Mouse (Mus musculus) ES-E14 (cell line): ENCODE results near the gene Lemd1. TPM values are rescaled to one million over a fixed set of nuclear protein-coding genes. Genes with fewer than 3 reads are reported as not detected.

Experiments
- DNase-seq: peaks from one replicate; pipeline ENCODE4 v3.0.0-alpha.2; 2013; ENCODE audit warnings: low read depth, low spot score
- H3K27ac ChIP-seq: 2 replicates; pipeline ENCODE4 v1.5.1; 2012; ENCODE audit warnings: low read depth, mild to moderate bottlenecking, low read length, moderate library complexity, mixed read lengths; ENCODE audit not compliant: poor library complexity, insufficient read depth, severe bottlenecking
- H3K36me3 ChIP-seq: 2 replicates; pipeline ENCODE4 v1.6.1; 2012; ENCODE audit warnings: mild to moderate bottlenecking, low read length, moderate library complexity, mixed read lengths; ENCODE audit not compliant: control insufficient read depth, poor library complexity, insufficient read depth, severe bottlenecking
- H3K4me1 ChIP-seq, 2 experiments: fragments of 150-350 bp in 1 of 2; sonication (generic) in 1 of 2; 2 replicates each; pipeline ENCODE4 v1.6.1; 2012; ENCODE audit warnings: low read length in 2 of 2, mild to moderate bottlenecking in 1 of 2, mixed read lengths in 1 of 2; ENCODE audit not compliant: control insufficient read depth in 2 of 2, insufficient read depth in 2 of 2, poor library complexity in 1 of 2
- H3K4me3 ChIP-seq, 2 experiments: fragments of 150-350 bp in 1 of 2; sonication (generic) in 1 of 2; 2 replicates each; pipeline ENCODE4 v1.5.1; 2012; ENCODE audit warnings: low read length in 2 of 2, low read depth in 1 of 2, mild to moderate bottlenecking in 1 of 2, mixed read lengths in 1 of 2; ENCODE audit not compliant: insufficient read depth in 1 of 2, poor library complexity in 1 of 2, severe bottlenecking in 1 of 2
- H3K9ac ChIP-seq: 2 replicates; pipeline ENCODE4 v1.6.1; 2012; ENCODE audit warnings: low read depth, mild to moderate bottlenecking, low read length, mixed read lengths; ENCODE audit not compliant: poor library complexity, insufficient read depth, severe bottlenecking
- H3K9me3 ChIP-seq: fragments of 150-350 bp; sonication (generic); 2 replicates; pipeline ENCODE4 v1.6.1; 2012; ENCODE audit warnings: low read depth, mild to moderate bottlenecking, low read length; ENCODE audit not compliant: control insufficient read depth, insufficient read depth
- CHD2 ChIP-seq: IDR thresholded peaks from 2 replicates; pipeline ENCODE4 v1.6.1; 2014; ENCODE audit warnings: mild to moderate bottlenecking, low read depth, low read length, inconsistent platforms
- HCFC1 ChIP-seq: IDR thresholded peaks from 2 replicates; pipeline ENCODE4 v1.6.1; 2012; ENCODE audit warnings: low read length, inconsistent platforms, borderline replicate concordance; ENCODE audit not compliant: insufficient read depth
- MAFK ChIP-seq: IDR thresholded peaks from 2 replicates; pipeline ENCODE4 v1.6.1; 2014; ENCODE audit warnings: mild to moderate bottlenecking, low read depth, low read length, inconsistent platforms; ENCODE audit not compliant: insufficient read depth
- ZC3H11A ChIP-seq: IDR thresholded peaks from 2 replicates; pipeline ENCODE4 v1.6.1; 2012; ENCODE audit warnings: low read depth, mild to moderate bottlenecking, inconsistent platforms, low read length, borderline replicate concordance
- ZNF384 ChIP-seq: IDR thresholded peaks from 2 replicates; pipeline ENCODE4 v1.6.1; 2012; ENCODE audit warnings: low read depth, low read length, inconsistent platforms
- in situ Hi-C, 2 experiments: fragments of 600-800 bp; cut with MboI; formaldehyde crosslinking; loops; one replicate each; pipeline ENCODE4 v1.15.1; 2025; ENCODE audit warnings: low sequenced_read_pairs in 2 of 2, inconsistent platforms in 1 of 2; ENCODE audit not compliant: unreplicated experiment in 2 of 2
- total RNA-seq: library from RNA; depleted of rRNA; stranded (reverse); fragments of 300-350 nt; gene quantifications from 2 replicates; pipeline ENCODE4 v1.2.3, GENCODE M21; 2012; rRNA removed

Gene Lemd1
- total RNA-seq, result 3.9 and 4.3 TPM in 2 replicates

DNA sequence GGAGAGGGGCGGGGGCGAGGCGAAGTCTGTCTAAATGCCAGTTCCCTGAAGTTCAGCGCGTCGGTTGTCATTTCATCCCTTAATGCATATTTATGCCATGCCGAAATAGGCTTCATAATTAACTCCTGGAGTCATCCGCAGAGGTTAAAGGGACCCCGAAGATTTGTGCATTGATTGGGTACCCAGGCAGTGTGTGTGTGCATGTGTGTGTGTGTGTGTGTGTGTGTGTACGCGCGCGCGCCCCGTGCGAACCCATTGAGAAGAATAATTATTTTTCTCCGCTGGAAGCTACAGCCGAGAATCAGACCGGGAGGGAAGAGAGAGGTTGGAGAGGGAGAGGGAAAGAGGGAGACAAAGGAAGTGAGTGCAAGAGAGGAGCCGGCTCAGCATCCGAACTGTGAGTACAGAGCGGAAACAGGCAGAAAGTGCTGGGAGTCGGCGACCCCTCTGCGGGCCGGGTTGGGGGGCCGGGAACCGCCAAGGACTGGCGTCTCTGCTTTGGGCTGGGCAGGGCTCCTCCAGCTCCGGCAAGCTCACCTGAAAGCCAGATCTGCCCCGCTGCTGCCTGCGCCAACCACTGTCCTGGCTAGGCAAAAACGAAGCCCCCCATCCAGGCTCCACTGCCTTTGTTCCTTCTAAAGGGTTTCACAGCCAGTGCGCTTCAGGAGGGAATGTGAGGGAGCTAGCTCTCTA, at the start of gene Lemd1, which contains the start of gene AC124108.1:
Lemd1 (plus strand) TSS at position 339 of the 693 bp plus-strand sequence.
AC124108.1 (plus strand) TSS at position 365 of the 693 bp plus-strand sequence.
- Histone ChIP-seq H3K4me1 (peaks cover 18 to 26% of the 10 kb centered on the region in 2 experiments), H3K27ac (peak within 1 kb of the TSS; percentile 35; the same call in 1 of the 2 replicates), H3K9ac (peak within 1 kb of the TSS; percentile 89), H3K9me3 (no peaks in the 10 kb centered on the region), H3K36me3 (no peaks in the 10 kb centered on the region), H3K4me3 (peak within 1 kb of the TSS; percentile 63 to 95)
- no peak for TF ChIP-seq ZNF384
- TF ChIP-seq CHD2, result no peak
- TF ChIP-seq MAFK, result no peak
- no peak for TF ChIP-seq HCFC1
- in situ Hi-C loops, result no loop called here
- DNase-seq, result no peak

DNA sequence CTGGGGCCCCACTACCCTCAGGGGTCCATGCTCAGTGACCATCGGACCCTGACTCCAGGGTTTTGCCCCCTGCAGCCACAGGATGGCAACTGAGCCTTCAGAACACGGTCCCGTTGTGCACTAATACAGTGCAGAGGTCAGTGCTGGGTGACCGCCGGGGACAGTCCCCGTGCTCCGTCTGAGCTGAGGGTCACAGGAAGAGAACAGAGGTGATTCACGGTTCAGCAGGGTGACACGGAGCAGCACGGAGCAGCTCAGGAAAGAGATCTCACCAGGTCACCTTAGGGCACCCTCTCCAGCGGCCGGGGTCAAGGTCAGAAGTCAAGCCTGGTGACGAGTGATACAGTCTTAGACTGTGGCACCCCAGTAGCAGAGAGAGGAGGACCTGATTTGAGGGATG, 49.5 kb upstream of the Lemd1 start:
- no peak overlapping the region for H3K4me3 ChIP-seq
- no peak overlapping the region for H3K9ac ChIP-seq
- no peaks in the 10 kb centered on the region for H3K36me3 ChIP-seq
- TF ChIP-seq ZNF384, result no peak
- no peak for TF ChIP-seq CHD2
- TF ChIP-seq HCFC1, result no peak
- TF ChIP-seq ZC3H11A, result no peak
- TF ChIP-seq MAFK, result no peak
- in situ Hi-C loops, result no loop called here
- no peaks in the 10 kb centered on the region for H3K9me3 ChIP-seq
- no peak overlapping the region for H3K27ac ChIP-seq
- H3K4me1 ChIP-seq, result peaks cover 0 to 9% of the 10 kb centered on the region in 2 experiments; a peak in 3 of 4 replicates
- no peak for DNase-seq

DNA sequence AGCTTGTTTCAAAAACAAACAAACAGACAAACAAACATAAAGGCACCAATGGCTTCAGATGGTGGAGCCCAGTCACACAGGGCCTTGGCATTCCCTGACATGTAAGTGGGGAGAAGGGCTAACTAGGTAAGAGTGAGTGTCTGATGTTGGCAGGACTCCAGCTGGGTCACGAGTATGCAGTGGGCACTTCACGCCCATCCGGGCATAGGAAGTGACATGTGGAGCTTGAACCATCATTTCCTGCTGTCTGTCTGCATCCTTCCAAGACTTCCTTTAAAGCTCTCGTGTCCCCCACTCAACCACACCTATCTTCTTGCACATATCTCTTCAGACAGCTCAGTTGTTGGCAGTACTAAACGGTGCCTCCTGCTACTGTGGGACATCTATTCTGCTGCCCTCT, 48.2 kb upstream of the Lemd1 start:
- Histone ChIP-seq H3K9ac (no peak overlapping the region), H3K4me1 (peaks cover 0 to 8% of the 10 kb centered on the region in 2 experiments; a peak in 3 of 4 replicates), H3K4me3 (no peak overlapping the region), H3K36me3 (no peaks in the 10 kb centered on the region), H3K9me3 (no peaks in the 10 kb centered on the region), H3K27ac (no peak overlapping the region)
- DNase-seq, result no peak
- TF ChIP-seq HCFC1, result no peak
- no peak for TF ChIP-seq MAFK
- TF ChIP-seq ZC3H11A, result no peak
- no peak for TF ChIP-seq CHD2
- no peak for TF ChIP-seq ZNF384
- in situ Hi-C loops, result no loop called here

DNA sequence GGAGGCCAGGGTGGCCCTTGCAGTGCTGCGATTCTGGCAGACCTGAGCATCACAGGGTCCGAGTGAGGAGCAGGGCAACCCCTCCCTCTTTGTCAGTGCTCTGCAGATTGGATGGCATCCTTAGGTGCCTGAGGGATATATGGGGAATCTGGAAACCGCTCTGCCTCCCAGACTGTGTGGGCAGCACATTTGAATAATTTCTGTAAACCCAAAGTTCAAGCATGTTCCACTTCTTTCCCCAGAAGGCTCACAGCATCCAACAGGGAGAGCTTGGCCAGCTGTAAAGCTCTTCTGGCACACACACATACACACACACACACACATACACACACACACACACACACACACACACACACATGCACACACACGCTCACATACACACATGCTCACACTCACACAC, 47.5 kb upstream of the Lemd1 start:
- DNase-seq, result no peak
- no peak for TF ChIP-seq ZNF384
- no peak for TF ChIP-seq MAFK
- TF ChIP-seq ZC3H11A, result no peak
- TF ChIP-seq HCFC1, result no peak
- no peak for TF ChIP-seq CHD2
- Histone ChIP-seq H3K36me3 (no peaks in the 10 kb centered on the region), H3K9me3 (no peaks in the 10 kb centered on the region), H3K27ac (no peak overlapping the region), H3K9ac (no peak overlapping the region), H3K4me3 (no peak overlapping the region), H3K4me1 (peaks cover 0 to 4% of the 10 kb centered on the region in 2 experiments; a peak in 3 of 4 replicates)
- in situ Hi-C loops, result no loop called here

DNA sequence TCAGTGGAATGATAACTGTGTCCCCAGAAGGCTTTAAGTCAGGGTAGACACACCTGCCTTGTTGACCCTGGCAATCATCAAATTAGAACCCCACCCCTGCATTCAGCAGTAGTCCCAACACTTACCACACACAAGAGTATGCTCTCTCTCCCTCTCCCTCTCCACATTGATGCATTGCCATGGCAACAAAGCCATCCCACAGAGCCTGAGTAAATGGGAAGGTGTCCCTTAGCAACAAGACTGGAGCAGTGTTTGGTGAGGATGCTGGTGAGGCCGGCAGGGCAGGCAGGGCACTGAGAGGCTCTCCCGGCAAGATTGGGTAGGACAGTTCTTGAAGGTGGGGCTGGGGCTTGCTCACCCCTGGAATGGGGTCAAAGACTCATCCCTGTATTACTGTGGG, 47.0 kb upstream of the Lemd1 start:
- no peaks in the 10 kb centered on the region for H3K36me3 ChIP-seq
- H3K4me3 ChIP-seq, result no peak overlapping the region
- TF ChIP-seq ZC3H11A (no peak), CHD2 (no peak), MAFK (no peak), ZNF384 (no peak), HCFC1 (no peak)
- in situ Hi-C loops, result no loop called here
- H3K9ac ChIP-seq, result no peak overlapping the region
- peaks cover 0 to 4% of the 10 kb centered on the region in 2 experiments; a peak in 3 of 4 replicates for H3K4me1 ChIP-seq
- no peak overlapping the region for H3K27ac ChIP-seq
- H3K9me3 ChIP-seq, result no peaks in the 10 kb centered on the region
- DNase-seq, result no peak
